Mouse (Mus musculus): ENCODE measurements around the gene Arsb. TPM values are rescaled to one million over a fixed set of nuclear protein-coding genes. Genes with fewer than 3 reads are reported as not detected.

The Arsb gene
- polyA plus RNA-seq (2015; fragmentation: Nextera tagmentation; extraction: Ambion mirVana) = 8.9 and 10.2 TPM in 2 replicates

DNA sequence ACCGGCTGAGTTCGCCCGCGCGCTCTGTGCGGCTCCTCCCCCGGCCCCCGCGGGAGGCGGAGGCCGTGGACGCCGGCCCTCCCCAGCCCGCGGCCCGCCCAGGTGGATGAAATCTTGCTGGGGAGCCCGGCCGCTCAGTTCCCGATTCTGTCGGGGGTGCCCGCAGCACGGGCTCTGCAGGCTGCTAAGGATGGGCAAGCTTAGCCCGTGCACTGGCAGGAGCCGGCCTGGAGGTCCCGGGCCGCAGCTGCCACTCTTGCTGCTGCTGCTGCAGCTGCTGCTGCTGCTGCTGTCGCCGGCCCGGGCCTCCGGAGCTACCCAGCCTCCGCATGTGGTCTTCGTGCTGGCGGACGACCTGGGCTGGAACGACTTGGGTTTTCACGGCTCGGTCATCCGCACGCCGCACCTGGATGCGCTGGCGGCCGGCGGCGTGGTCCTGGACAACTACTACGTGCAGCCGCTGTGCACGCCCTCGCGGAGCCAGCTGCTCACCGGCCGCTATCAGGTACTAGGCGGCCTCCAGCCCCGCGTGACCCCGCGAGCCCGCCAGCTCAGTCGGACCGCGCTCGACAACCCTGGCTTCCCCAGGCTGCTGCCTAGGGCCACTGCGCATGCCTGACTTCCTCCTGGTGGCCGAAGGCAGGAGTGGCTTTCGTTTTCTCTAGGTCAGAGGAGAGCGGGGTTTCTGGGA, at the start of gene Arsb:
Gene Arsb, plus strand, starts transcription at position 43 of the 691 bp plus-strand sequence.
- Histone ChIP-seq H3K9ac (replicated peaks) (peak within 1 kb of the TSS; percentile 84), H3K36me3 (no peaks in the 10 kb centered on the region), H3K4me1 (peaks cover 24% of the 10 kb centered on the region), H3K9me3 (replicated peaks) (no peaks in the 10 kb centered on the region), H3K27ac (replicated peaks) (peak within 1 kb of the TSS; percentile 92), H3K27me3 (replicated peaks) (no peaks in the 10 kb centered on the region), H3K4me2 (peak within 1 kb of the TSS; percentile 98), H3K4me3 (replicated peaks) (peak within 1 kb of the TSS; percentile 60)
- under 1% methylated on average over 66 of the region's 66 CpGs for WGBS
- peak; percentile 93 for ATAC-seq (ENCODE audit: low FRiP score)

GRCm38 (mm10) chr13:93721916-93722315, 49.5 kb upstream of the Arsb start:
- H3K9me3 ChIP-seq (replicated peaks) = no peaks in the 10 kb centered on the region
- no peak for ATAC-seq (ENCODE audit: low FRiP score)
- no peak overlapping the region for H3K4me2 ChIP-seq
- H3K4me3 ChIP-seq (replicated peaks) = no peak overlapping the region
- peaks cover 6% of the 10 kb centered on the region for H3K4me1 ChIP-seq
- H3K36me3 ChIP-seq = no peaks in the 10 kb centered on the region
- no peak overlapping the region for H3K9ac ChIP-seq (replicated peaks)
- H3K27me3 ChIP-seq (replicated peaks) = no peaks in the 10 kb centered on the region
- 76% methylated on average over 4 of the region's 4 CpGs for WGBS
- no peak overlapping the region for H3K27ac ChIP-seq (replicated peaks)

DNA sequence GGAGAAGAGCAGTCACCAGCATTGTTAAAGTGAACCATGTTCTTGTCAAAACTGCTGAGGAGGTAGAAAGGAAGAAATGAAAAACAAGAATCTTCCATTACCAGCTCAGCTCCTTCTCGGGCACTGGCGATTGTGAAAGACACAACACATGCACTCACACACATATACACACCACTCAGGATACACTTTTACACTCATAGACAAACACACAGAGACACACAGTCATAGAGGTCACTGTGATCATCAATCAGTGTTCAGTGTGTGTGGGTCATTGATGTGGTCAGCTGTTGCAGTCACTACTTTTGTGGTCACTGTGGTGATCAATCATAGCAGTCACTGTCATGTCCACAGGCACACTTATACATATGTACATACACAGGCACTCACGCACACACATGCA, 48.0 kb upstream of the Arsb start:
- 90% methylated on average over 3 of the region's 3 CpGs for WGBS
- H3K36me3 ChIP-seq = no peaks in the 10 kb centered on the region
- no peak for ATAC-seq (ENCODE audit: low FRiP score)
- H3K9ac ChIP-seq (replicated peaks) = no peak overlapping the region
- H3K4me1 ChIP-seq = peaks cover 4% of the 10 kb centered on the region
- H3K27me3 ChIP-seq (replicated peaks) = no peaks in the 10 kb centered on the region
- no peak overlapping the region for H3K27ac ChIP-seq (replicated peaks)
- H3K4me2 ChIP-seq = no peak overlapping the region
- no peak overlapping the region for H3K4me3 ChIP-seq (replicated peaks)
- H3K9me3 ChIP-seq (replicated peaks) = no peaks in the 10 kb centered on the region

DNA sequence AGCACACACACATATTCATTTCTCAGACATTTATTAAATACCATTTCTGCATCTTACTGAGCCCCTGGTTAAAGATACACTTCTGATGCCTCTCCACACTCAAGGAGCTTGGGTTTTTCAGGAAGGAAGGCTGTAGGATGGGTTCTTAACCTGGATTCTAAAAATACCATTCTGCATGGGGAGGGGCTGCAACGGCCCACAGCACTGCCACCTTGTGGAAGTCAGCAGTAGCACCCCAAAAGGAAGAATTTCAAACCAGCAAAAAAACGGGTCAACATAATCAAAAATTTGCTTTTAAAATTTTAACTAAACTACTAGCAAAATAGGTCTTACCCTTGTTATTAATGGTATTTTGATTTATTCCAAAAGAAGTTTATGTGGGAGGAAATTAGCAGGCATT, 47.2 kb upstream of the Arsb start:
- Histone ChIP-seq H3K4me2 (no peak overlapping the region), H3K36me3 (no peaks in the 10 kb centered on the region), H3K27me3 (replicated peaks) (no peaks in the 10 kb centered on the region), H3K4me3 (replicated peaks) (no peak overlapping the region), H3K27ac (replicated peaks) (no peak overlapping the region), H3K9ac (replicated peaks) (no peak overlapping the region), H3K4me1 (no peaks in the 10 kb centered on the region), H3K9me3 (replicated peaks) (no peaks in the 10 kb centered on the region)
- ATAC-seq (ENCODE audit: low FRiP score) = no peak
- WGBS = 35% methylated on average over 2 of the region's 2 CpGs

DNA sequence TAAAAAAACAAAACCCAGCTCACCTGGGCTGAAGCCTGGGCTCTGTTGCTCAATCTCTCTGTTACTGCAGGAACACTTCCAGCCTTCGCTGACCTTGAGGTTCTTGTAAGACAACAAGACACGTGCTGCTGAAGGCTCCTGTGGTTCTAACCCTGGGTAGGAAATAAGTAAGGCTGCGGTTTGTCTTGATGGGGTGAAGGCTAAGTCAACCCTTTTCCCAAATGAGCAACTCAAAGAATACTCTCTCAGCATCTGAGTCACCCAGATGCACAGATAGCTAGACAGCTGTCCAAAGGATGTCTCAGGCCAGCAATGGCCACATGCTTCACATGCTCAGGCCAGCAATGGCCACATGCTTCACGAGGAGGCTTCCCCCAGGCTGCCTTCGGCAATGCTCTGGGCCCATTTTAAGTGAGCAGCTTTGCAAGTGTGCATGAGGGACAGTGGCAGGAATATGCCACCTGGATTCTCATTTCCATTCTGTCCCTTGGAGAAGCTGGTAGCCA, 36.2 kb upstream of the Arsb start:
- no peak overlapping the region for H3K4me3 ChIP-seq (replicated peaks)
- no peak overlapping the region for H3K4me2 ChIP-seq
- no peaks in the 10 kb centered on the region for H3K9me3 ChIP-seq (replicated peaks)
- H3K27ac ChIP-seq (replicated peaks) = no peak overlapping the region
- no peak for ATAC-seq (ENCODE audit: low FRiP score)
- no peak overlapping the region for H3K9ac ChIP-seq (replicated peaks)
- no peaks in the 10 kb centered on the region for H3K36me3 ChIP-seq
- no peaks in the 10 kb centered on the region for H3K27me3 ChIP-seq (replicated peaks)
- WGBS = 92% methylated on average over 5 of the region's 5 CpGs
- H3K4me1 ChIP-seq = no peaks in the 10 kb centered on the region

- Histone ChIP-seq H3K9ac (replicated peaks) (no peak overlapping the region), H3K27me3 (replicated peaks) (no peaks in the 10 kb centered on the region), H3K4me3 (replicated peaks) (no peak overlapping the region), H3K4me1 (no peaks in the 10 kb centered on the region), H3K4me2 (no peak overlapping the region), H3K27ac (replicated peaks) (no peak overlapping the region), H3K36me3 (no peaks in the 10 kb centered on the region), H3K9me3 (replicated peaks) (no peaks in the 10 kb centered on the region)
- WGBS = 28% methylated on average over 8 of the region's 8 CpGs
- ATAC-seq (ENCODE audit: low FRiP score) = no peak
These were observed 27.3 kb upstream of the Arsb start for GRCm38 (mm10) chr13:93744118-93744517.

DNA sequence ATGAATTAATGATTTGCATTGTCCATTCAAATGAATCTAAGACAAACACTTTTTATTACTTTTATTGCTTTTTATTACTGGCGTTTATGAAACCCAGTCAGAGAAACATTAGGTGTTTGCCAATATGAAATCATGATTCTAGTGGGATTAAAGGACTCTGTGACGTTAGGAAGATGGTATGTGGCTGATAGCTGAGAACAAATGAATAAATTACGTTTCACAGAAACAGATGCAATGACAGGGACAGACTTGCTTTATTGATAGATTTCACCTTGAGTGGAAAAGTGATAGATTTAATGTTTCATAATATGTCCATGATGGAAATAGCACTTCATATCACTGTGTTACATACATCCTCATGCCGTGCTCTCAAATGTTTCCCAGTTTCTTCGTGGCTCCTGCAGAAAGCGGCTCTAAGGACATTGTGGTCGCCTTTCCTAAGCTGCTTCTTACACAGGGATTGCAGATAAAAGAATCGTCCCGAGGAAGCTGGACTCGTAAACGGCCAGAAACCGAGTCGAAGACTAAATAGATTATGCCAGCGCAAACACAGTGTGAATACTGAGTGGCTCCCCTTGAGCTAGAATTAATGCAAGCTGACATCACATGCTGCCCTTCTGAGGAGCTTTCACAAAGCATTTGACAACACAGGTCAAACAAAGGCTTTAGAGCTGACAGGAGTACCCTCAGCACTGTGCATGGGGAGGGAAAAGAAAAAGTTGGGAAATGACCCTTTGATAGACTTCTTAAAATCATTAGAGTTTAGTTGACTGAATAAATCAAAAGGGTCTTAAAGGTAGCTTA, 18.6 kb upstream of the Arsb start:
- WGBS = 30% methylated on average over 14 of the region's 14 CpGs
- Histone ChIP-seq H3K9me3 (replicated peaks) (no peaks in the 10 kb centered on the region), H3K4me3 (replicated peaks) (no peak overlapping the region), H3K4me2 (no peak overlapping the region), H3K4me1 (0 out of 2 replicates have a peak, but pooled peaks cover 4% of the 10 kb centered on the region), H3K27ac (replicated peaks) (no peak overlapping the region), H3K36me3 (no peaks in the 10 kb centered on the region), H3K9ac (replicated peaks) (no peak overlapping the region), H3K27me3 (replicated peaks) (no peaks in the 10 kb centered on the region)
- peak; percentile 38; the same call in 1 of the 2 replicates for ATAC-seq (ENCODE audit: low FRiP score)

DNA sequence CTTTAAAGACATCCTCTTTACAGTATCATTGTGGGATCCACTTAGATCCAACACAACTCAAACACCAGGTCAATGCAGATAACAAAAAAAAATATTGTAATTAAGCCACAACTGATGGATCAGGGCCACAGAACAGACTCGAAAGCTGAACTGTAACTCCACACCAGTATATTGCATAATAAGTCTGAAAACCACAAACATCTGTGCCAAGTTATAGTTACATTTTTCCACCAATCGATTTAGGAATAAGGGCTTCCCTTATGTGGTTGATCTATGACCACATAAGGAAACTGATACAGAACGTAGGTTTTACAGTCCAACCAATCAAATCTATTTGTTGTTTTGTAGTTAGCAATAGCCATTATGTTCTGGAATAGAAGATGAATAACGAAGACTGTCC, 16.3 kb upstream of the Arsb start:
- Histone ChIP-seq H3K4me3 (replicated peaks) (no peak overlapping the region), H3K4me1 (peaks cover 8% of the 10 kb centered on the region; the same call in 1 of the 2 replicates), H3K36me3 (no peaks in the 10 kb centered on the region), H3K9me3 (replicated peaks) (no peaks in the 10 kb centered on the region), H3K27me3 (replicated peaks) (no peaks in the 10 kb centered on the region), H3K4me2 (no peak overlapping the region), H3K9ac (replicated peaks) (no peak overlapping the region), H3K27ac (replicated peaks) (no peak overlapping the region)
- WGBS = 96% methylated on average over 4 of the region's 4 CpGs
- ATAC-seq (ENCODE audit: low FRiP score) = no peak

GRCm38 (mm10) chr13:93756674-93757073, 14.8 kb upstream of the Arsb start:
- peaks cover 8% of the 10 kb centered on the region; the same call in 1 of the 2 replicates for H3K4me1 ChIP-seq
- H3K4me3 ChIP-seq (replicated peaks) = no peak overlapping the region
- H3K27ac ChIP-seq (replicated peaks) = no peak overlapping the region
- no peak overlapping the region for H3K4me2 ChIP-seq
- 92% methylated on average over 7 of the region's 7 CpGs for WGBS
- H3K9ac ChIP-seq (replicated peaks) = no peak overlapping the region
- ATAC-seq (ENCODE audit: low FRiP score) = no peak
- no peaks in the 10 kb centered on the region for H3K36me3 ChIP-seq
- no peaks in the 10 kb centered on the region for H3K27me3 ChIP-seq (replicated peaks)
- H3K9me3 ChIP-seq (replicated peaks) = no peaks in the 10 kb centered on the region

DNA sequence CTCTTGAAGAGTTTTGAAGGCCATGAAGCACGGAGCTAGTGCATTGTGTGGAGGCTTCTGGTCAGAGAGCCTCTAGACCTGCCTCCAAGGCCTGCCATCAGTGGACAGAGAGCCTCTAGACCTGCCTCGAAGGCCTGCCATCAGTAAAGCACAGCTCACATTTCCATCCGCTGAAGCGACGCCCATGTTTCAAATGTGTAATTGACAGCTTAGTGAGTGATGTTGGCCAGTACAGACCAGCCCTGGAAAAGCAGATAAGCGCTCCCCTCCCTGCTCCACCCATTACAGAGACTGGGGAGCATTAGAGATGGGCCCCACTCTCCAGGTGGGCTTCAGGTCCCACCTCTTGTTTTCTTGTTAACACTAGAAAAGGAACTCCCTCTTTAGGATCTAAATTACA, 13.9 kb upstream of the Arsb start:
- H3K27me3 ChIP-seq (replicated peaks) = no peaks in the 10 kb centered on the region
- no peaks in the 10 kb centered on the region for H3K36me3 ChIP-seq
- H3K4me3 ChIP-seq (replicated peaks) = no peak overlapping the region
- no peak overlapping the region for H3K4me2 ChIP-seq
- 90% methylated on average over 6 of the region's 6 CpGs for WGBS
- ATAC-seq (ENCODE audit: low FRiP score) = no peak
- no peak overlapping the region for H3K9ac ChIP-seq (replicated peaks)
- no peaks in the 10 kb centered on the region for H3K9me3 ChIP-seq (replicated peaks)
- H3K4me1 ChIP-seq = peaks cover 8% of the 10 kb centered on the region; the same call in 1 of the 2 replicates
- H3K27ac ChIP-seq (replicated peaks) = no peak overlapping the region

DNA sequence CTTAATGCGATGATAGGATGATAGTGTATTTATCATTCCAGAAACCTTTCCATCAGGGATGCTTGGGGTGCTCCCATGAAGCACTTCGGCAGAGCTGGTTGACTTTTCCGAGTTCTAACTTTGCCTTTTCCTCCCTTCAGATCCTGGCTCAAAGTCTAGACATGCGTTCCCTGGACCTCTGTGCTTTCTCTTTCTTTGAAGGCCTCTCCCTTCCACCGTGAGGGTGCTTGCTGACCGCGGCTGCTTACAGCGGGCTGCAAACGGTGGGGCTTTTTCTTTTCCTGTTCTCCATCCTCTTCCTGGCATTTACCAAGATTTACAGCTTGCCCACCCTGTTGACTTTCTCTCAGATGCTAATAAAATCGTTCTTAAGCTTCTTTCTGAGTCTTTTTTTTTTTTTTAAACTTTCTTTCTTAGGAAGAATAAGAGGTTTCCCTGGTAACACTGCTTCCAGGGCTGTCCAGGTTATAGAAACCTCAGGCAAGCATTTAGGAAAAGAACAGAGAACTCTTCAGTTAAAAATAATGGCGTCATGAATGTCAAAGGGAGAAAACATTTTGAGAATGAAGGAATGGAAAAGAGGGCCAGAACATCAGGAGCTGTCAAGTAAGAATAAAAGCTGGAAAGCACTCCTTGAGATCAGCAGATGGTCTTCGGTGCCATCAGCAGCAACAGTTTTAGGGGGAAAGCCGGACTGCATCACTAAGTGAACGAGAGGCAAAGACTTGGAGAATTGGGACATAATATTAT, 13.1 kb upstream of the Arsb start:
- Histone ChIP-seq H3K27me3 (replicated peaks) (no peaks in the 10 kb centered on the region), H3K36me3 (no peaks in the 10 kb centered on the region), H3K4me1 (peaks cover 4% of the 10 kb centered on the region; the same call in 1 of the 2 replicates), H3K4me2 (no peak overlapping the region), H3K27ac (replicated peaks) (no peak overlapping the region), H3K9me3 (replicated peaks) (no peaks in the 10 kb centered on the region), H3K9ac (replicated peaks) (no peak overlapping the region), H3K4me3 (replicated peaks) (no peak overlapping the region)
- no peak for ATAC-seq (ENCODE audit: low FRiP score)
- WGBS = 17% methylated on average over 14 of the region's 14 CpGs

Data from neural tube, embryonic 15.5 days (tissue).